Mouse (Mus musculus) frontal cortex, postnatal 10 days (tissue): ENCODE measurements around the gene Cyp2j5.
"Not testable (repeated sequence)": the region's sequence is repeated elsewhere in the genome, so short reads cannot be mapped to it uniquely, and the experiment has no call there.

ENCODE experiments used
- DNase-seq, 2 experiments: peaks; one replicate each; pipeline ENCODE4 v3.0.0; 2022; ENCODE audit warnings: low spot score in 2 of 2, mixed read lengths in 1 of 2

Cyp2j5 gene

DNA sequence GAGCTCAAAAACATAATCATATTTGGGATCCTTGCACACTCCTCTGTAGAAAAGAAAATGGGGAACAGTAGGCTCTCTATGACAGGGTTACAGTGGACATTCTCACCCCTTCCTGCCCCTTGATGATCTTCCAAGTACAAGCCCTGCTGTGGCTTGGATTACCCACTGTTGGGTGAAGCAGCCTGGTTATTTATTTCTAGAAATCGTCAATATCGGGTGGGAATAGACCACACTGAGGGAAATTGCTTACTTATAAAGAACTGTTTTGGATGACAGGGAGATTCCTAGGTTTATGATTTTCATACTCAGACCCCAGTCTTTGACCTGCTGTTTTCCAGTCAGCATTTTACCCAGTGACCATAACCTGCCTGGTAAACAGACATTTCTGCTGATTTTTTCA lies at the start of gene Cyp2j5:
TSS of gene Cyp2j5 (minus strand) at position 164 of the 400 bp plus-strand sequence.
- DNase-seq, result no peak

DNA sequence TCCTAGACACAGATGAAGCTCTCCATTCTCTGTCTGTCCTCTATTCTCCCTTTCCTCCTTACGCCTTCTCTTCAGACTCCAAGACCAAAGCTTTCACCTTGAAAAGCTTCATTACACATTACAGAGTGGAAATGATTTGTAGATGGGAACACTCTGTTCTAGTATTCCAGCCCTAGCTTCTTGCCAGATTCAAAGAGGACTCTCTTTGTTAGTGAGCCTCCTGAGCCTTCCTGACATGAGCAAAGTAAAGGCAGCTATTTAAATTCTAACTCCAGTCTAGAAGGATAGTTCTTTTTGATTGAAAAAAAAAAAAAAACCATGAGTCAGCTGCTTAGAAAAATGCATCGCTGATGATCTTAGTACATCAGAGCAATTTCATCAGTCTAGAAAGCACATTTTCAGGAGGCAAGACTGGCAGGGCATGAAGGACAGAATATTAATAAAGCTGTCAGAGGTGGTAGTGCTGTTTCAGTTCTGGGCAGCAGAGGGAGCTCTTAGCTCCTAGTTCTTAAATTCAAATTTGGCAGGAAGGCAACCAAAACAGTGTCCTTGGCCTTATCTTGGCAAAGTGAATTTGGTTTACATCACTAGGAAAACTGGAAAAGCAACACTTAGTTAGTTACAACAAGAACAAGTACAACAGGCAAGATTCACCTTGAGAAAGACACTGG lies 41.5 kb upstream of the Cyp2j5 start:
- peak in 1 of 2 experiments; percentile 57 for DNase-seq

DNA sequence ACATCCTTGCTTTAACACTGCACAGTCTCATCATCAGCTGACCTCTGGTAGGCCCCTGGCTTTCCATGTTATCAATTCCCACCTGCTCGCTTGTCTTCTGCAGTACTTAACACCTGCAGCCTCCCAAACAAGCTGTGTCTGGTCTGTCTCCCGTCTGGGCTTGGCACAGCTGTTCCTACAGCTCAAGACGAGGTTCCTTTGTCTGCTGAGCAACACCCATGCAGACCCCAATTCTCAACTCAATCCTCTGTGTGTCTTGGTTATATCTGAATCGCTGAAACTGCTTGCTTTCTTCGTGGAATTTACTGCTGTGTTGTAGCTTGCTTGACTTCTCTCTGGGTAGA lies 34.2 kb upstream of the Cyp2j5 start:
- no peak for DNase-seq

DNA sequence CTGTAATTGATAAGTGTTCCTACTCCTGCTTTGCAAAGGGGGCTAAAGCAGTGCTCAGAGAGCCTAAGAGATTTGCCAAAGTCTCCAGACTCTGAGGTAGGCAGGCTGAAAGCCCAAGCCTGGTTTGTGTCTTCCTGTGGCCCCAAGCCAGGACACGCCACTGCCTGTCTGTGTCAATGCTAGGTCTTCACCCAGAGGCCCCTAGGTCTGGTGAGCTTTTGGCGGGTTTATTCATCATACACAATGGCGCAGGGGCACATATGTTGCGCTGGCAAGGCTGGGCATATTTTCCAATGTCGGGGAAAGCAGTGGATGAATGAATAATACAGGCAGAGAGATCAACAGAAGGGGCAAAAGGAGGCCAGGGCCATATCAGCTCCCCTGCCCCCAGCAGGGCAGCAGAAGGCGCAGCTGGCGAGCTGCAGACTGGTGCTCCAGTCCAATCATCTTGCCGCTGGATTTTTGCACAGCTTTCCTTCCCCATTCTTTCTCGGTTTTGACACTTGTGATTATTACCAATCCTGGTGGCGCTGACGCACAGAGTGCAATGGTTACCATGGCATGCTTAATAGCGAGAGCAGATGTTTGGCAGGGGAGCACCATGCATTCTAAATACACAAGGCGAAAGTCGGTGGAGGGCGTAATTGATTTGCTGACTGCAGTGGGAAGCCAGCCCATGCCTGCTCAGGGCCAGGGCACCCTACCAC lies 33.7 kb upstream of the Cyp2j5 start:
- peak; percentile 35 to 36 for DNase-seq

DNA sequence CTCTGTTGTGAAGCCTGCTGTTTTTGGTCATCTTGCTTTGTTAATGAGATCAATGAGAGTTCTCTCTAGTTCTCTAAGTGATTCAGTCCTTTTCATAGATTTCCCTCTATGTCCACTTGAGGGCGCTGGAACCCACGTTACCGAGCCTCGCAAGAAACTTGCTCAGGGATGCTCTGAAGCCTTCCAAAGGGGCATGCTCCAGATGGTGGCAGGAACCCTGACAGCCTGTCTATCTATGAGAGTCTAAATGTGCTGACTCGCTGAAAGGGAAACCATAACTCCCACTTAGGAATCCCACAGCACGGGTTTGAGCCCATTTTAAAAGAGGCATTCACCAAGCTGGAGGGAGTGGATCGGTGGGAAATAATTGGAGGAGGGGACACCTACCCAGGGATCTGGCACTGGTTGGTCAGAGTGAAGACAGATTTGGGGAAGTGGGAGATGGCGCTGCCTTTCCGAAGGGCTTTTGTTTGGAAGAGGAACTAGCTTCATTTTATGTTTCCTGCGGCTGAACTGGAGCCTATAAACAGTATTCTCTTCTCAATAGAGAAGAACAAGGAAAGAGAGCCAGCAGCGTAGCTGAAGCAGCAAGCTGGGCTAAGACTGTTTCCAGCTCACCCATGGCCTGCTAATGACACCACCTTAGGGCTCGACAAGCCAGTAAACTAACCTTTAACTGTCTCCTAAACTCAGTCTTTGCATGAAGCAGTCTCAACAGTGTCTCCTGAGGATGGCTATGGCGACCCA lies 32.8 kb upstream of the Cyp2j5 start:
- DNase-seq, result peak; percentile 70 to 71

DNA sequence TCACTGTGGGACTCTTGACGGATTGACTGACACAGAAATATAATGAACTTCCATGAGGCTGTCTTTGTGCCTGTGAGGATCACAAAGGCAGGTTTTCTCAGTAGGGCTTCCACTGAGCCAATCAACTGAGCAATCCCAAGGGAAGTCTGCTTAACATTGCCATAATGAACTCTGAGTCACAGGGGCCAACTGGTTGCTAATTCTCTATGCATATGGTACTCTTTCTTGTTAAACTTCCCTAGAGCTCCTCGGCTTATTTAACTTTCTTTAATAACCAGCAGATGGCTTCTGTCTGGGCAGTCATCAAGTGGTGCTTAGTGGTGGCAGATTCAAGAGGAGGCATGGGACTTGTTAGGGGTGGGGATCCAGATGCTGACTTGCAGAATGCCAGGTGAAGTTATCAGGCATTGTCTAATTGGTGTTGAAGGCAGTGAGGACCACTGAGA lies 23.4 kb upstream of the Cyp2j5 start:
- DNase-seq, result no peak

DNA sequence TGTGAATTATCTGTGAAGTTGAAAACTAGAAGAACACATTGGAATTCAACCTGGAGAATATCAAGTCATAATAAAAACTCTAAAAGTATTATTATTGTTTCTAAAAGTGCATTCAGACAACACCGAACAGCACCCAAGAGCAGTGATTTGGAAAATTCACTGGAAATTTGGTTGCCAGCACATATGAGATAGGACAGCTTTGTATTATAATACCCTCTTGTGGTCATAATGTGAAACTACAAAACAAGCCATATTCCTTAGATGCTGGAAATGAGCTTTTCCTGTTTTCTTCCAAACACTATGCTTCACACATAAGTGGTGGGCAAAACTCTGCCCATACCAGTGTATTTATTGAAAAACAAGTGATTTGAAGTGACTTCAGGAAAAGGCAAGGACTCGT lies 19.5 kb upstream of the Cyp2j5 start:
- DNase-seq, result no peak

DNA sequence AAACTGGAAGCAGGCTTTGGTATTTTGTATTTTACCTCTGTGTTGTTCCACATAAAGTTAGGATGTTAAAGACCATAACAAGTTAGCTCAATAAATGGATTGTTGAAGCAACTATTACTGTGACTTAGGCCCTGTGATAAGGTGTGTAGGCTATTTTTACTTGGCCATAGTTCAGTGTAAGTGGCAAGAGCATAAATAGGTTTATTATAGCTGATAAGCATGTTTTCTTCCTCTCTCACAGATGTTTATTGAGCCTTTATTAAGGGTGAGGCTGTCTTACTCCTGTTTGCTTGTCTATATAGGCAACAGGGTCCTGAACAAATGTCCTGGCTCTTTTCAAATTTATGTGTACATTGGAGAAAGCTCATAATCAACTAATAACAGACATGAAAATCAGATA lies 17.0 kb upstream of the Cyp2j5 start:
- no peak for DNase-seq

DNA sequence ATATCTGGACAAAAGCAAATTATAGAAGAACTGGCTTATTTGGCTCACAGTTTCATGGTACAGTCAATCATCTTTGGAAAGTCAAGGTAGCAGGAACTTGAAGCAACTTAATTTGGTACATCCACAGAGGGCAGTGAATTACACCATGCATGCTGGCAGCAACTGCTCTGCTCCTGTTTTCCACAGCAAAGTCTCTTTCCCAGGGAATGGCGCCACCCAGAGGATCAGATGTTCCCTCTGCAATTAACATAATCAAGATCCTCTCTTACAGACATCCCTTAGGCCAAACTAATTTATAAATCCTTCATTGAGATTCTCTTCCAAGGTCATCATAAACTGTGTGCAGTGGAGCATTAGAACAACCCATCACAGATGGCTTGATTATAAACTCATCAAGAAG lies 16.3 kb upstream of the Cyp2j5 start:
- peak in 1 of 2 experiments; percentile 33 for DNase-seq

DNA sequence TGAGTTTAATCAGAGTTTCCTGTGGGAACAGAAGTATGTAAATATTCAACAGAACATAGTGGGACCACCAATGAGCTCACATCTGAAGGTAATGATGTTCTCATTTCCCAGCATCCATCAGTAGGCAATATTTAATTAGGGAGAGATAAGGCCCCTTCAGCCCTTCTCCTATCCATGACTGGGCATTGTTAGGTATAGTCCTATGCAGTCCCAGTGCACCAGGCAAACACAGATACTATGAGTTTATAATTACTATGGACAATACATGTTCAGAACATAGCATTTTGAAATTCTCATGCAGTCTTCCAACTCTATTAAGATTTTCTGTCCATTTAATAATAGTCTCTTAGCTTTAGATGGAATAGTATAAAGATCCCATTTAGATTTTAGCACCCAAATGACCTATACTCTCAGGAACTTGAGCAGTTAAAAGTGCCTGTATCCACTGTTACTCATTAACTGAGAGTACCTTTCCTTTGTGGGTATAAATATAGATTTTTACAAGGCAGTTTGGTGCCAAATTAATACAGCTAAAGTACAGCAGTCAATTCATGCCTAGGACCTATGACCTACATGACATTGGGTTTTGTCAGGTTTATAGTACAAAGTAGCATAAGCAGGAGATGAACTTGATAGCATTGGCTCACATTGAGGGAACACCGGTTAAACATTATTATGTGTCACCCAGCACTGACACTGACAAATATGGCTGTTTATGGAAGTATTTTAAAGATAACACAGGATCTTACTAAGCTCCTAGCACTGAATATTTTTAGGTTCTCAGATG lies 907 bp upstream of the Cyp2j5 start:
- no peak for DNase-seq

DNA sequence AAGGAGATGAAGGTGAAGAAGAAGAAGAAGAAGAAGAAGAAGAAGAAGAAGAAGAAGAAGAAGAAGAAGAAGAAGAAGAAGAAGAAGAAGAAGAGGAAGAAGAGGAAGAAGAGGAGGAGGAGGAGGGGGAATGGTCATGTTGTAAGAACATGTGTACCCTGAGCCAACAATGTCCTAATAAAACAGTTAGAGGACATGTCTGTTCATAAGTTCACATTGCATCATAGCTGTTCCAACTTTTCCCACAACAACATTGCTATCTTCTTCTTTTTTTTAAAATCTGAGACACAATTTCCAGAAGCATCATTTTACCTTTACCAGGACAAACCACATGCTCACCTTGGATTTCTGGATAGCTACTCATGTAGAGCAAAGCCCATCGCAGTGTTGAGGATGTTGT lies 28.5 kb downstream of the Cyp2j5 start:
- DNase-seq, result no peak

DNA sequence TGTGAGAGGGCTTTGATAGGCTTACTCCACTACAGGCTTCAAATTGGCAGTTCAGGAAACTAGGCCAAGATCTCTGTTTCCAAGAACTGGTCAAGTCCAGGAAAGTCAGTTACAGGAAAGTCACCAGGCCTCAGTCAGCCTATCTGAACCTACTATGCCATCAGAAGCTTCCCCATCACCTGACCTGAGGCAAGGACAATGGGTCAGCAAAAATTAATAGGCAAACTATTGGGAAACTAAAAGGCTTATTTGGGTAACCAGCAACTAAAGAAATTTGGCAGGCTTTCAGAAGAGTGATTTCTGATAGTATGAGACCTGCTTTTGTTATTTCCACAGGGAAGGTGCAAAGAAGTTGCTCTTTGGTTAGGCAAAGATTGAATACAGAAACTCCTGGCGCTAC lies 41.5 kb downstream of the Cyp2j5 start:
- DNase-seq, result no peak

DNA sequence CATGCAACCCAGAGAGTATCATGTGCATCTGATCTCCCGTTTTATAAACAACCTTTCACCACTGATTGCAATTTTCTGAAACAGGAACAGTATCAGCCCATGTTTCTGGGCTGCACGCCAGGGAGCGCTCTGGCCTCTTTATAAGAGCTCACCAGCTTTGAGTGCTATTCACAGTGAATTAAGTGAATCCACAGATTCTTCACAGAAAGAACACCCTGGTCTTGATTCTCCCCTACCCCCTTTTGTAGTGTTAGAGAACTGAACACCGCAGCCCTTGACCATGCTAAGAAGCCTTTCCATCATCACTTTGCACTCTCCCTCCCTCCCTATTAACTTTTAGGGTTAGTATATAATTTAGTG lies 72.2 kb downstream of the Cyp2j5 start:
- DNase-seq, result peak; percentile 43 to 65

DNA sequence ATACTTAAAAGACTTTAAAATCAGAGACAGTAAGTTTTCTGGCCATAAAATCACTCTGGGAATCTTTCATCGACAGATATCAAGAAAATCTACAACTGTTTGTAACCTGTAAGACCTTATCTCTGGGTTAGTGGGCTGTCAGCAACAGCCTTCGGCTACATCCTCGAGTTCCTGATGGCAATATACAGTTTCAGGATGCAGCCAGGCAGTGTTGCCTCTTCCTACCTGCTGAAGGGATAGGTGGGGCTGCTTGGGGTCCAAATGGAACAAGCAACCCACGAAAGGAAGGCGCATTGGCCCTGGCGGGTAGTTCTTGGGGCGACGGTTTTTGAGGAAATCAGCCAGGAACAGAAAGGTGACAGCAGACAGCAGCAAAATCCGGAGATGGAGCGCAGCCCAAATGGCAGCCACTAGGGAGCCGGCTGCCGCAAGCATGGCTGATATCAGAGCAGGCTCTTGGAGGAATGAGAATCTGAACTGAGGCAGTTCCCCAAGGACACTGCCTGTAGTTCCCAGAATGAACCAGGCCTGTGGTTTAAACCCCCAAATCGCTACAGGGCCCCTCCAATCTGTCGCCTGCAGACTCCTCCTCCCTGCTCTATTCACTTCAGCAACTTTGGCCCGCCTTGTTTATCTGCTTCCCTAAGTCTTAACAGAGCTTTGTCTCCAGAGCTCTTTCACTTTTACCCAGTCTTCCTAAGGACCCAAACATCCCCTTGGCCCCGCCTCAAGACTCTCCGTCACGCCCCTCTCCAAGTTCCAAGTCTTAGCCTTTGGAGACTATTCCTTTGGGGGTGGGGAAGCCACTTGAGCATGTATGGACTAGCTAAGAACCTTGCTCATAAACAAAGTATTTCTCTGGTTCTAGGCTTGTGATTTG lies 72.8 kb downstream of the Cyp2j5 start, which contains the start of gene Cyp2j9:
TSS of gene Cyp2j9 (minus strand) at position 668 of the 880 bp plus-strand sequence.
- peak; percentile 41 to 51 for DNase-seq

DNA sequence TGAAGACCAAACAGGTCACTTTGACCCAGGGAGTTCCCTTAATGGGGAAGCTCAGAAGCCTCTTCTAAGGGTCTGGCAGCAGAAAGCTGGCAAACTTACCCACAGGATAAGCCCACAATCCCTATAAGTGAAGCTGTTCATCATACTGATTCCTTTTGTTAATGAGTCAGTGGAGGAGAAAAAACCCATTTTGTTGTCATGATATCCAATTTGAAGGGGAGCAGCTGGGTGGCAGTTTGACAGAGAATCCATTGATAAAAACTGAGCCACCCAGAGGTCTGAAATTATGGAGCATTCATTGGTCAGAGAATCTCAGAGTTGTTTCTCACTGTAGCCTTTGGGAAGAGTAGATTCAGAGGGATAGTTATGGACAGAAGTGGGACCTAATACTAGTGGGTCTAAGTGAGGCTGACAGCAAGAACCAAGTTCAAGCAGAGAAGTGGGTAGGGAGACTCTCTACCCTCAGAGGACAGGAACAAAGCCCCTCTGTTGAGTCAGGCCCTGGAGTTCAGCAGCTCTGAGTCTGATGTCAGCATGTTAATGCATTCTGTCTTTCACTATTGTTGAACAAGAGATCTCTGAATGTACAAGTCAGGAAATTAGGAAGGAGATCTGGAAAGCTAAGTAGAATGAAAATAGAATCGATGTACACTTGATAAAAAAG lies 82.4 kb downstream of the Cyp2j5 start:
- DNase-seq, result no peak

DNA sequence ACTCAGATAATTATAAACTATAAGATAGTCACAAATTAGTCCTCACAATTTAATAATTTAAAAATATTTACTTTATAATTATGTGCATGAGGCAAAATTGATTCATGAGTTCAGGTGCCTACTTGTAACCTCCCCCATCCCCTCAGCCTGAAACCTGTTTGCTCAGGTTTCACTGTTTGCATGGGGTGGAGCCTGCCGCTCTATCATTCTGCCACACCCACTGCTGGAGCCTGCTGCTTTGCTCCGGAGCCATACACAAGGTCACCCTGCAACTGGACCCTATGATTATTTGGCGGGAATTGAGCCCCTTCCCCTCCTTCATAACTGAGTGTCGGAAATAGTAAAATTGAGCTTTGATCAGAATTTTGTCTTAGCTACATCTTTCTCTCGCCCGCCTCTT lies 83.6 kb downstream of the Cyp2j5 start:
- DNase-seq, result not testable (repeated sequence)
